Comparison of ENCODE assay signal across 8 mouse cellular contexts in genomic region chr13:75931073-75931472, GRCm38 (mm10). TPM values are rescaled to one million over a fixed set of nuclear protein-coding genes. Genes with fewer than 3 reads are reported as not detected.
DNase-seq lines count a peak whose midpoint lies in the region; ATAC-seq lines count a peak whose summit lies in the region.

No protein-coding gene starts in this region.

- no peak overlapping the region for H3K27ac ChIP-seq in embryonic facial prominence, embryonic 12.5 days
- peak overlapping the region in 1 of 2 experiments; percentile 45; a peak in 2 of 4 replicates for H3K27ac ChIP-seq in heart, embryonic 14.5 days (replicated peaks in 1 of 2; ENCODE audit: control insufficient read depth in 1 of 2, insufficient read depth in 1 of 2, low read depth in 2 of 2, low read length in 2 of 2)
- H3K27ac ChIP-seq in liver, embryonic 12.5 days, result no peak overlapping the region
- H3K27ac ChIP-seq in neural tube, embryonic 15.5 days (replicated peaks), result no peak overlapping the region

- no peak overlapping the region for H3K4me2 ChIP-seq in embryonic facial prominence, embryonic 12.5 days (replicated peaks)
- H3K4me2 ChIP-seq in heart, embryonic 14.5 days (ENCODE audit: low read length), result no peak overlapping the region
- no peak overlapping the region for H3K4me2 ChIP-seq in liver, embryonic 12.5 days
- H3K4me2 ChIP-seq in neural tube, embryonic 15.5 days, result no peak overlapping the region

- no peaks in the 10 kb centered on the region for H3K9me3 ChIP-seq in embryonic facial prominence, embryonic 12.5 days
- no peaks in the 10 kb centered on the region for H3K9me3 ChIP-seq in heart, embryonic 14.5 days (ENCODE audit: control insufficient read depth, low read length)
- H3K9me3 ChIP-seq in liver, embryonic 12.5 days (replicated peaks), result no peaks in the 10 kb centered on the region
- H3K9me3 ChIP-seq in neural tube, embryonic 15.5 days (replicated peaks), result no peaks in the 10 kb centered on the region

- WGBS in embryonic facial prominence, embryonic 12.5 days, result 20% methylated on average over 5 of the region's 5 CpGs
- WGBS in heart, embryonic 14.5 days, result 25% methylated on average over 5 of the region's 5 CpGs
- 24% methylated on average over 5 of the region's 5 CpGs for WGBS in liver, embryonic 12.5 days (ENCODE audit: insufficient replicate concordance)
- WGBS in neural tube, embryonic 15.5 days, result 14% methylated on average over 5 of the region's 5 CpGs

- peaks cover 8% of the 10 kb centered on the region; the same call in 1 of the 2 replicates for H3K4me1 ChIP-seq in embryonic facial prominence, embryonic 12.5 days
- peaks cover 3 to 9% of the 10 kb centered on the region in 2 experiments; a peak in 3 of 4 replicates for H3K4me1 ChIP-seq in heart, embryonic 14.5 days (ENCODE audit: control insufficient read depth in 2 of 2, insufficient read depth in 2 of 2, low read length in 2 of 2)
- peaks cover 6% of the 10 kb centered on the region for H3K4me1 ChIP-seq in liver, embryonic 12.5 days
- H3K4me1 ChIP-seq in neural tube, embryonic 15.5 days, result 0 out of 2 replicates have a peak, but pooled peaks cover 2% of the 10 kb centered on the region

- H3K4me3 ChIP-seq in embryonic facial prominence, embryonic 12.5 days, result no peak overlapping the region
- no peak overlapping the region for H3K4me3 ChIP-seq in heart, embryonic 14.5 days (ENCODE audit: control insufficient read depth in 1 of 2, insufficient read depth in 1 of 2, low read depth in 1 of 2, low read length in 2 of 2)
- H3K4me3 ChIP-seq in liver, embryonic 12.5 days, result no peak overlapping the region
- H3K4me3 ChIP-seq in neural tube, embryonic 15.5 days (replicated peaks), result no peak overlapping the region

- ATAC-seq in embryonic facial prominence, embryonic 12.5 days (ENCODE audit: insufficient number of reproducible peaks, insufficient read depth, low FRiP score, low TSS enrichment), result peak; percentile 77
- ATAC-seq in heart, embryonic 14.5 days (ENCODE audit: insufficient number of reproducible peaks, insufficient read depth, low FRiP score, low read depth), result peak; percentile 78; the same call in 1 of the 2 replicates
- ATAC-seq in liver, embryonic 12.5 days, result peak; percentile 46
- ATAC-seq in neural tube, embryonic 15.5 days (ENCODE audit: low FRiP score), result peak; percentile 31; the same call in 1 of the 2 replicates
- ATAC-seq in activated CD4-positive, CD25-positive, alpha-beta regulatory T cell, adult 4 months, result no peak

- peak; percentile 10 for DNase-seq in cerebellum, adult 9-11 months
- no peak for DNase-seq in cerebellum, adult 8-10 months
- DNase-seq in kidney, postnatal 10 days, result peak; percentile 83

- peaks cover 20% of the 10 kb centered on the region for H3K36me3 ChIP-seq in embryonic facial prominence, embryonic 12.5 days
- H3K36me3 ChIP-seq in heart, embryonic 14.5 days (ENCODE audit: control insufficient read depth, insufficient read depth, low read length), result peaks cover 29% of the 10 kb centered on the region
- peaks cover 5% of the 10 kb centered on the region; the same call in 1 of the 2 replicates for H3K36me3 ChIP-seq in liver, embryonic 12.5 days
- peaks cover 13% of the 10 kb centered on the region for H3K36me3 ChIP-seq in neural tube, embryonic 15.5 days

- H3K9ac ChIP-seq in embryonic facial prominence, embryonic 12.5 days, result no peak overlapping the region
- no peak overlapping the region for H3K9ac ChIP-seq in heart, embryonic 14.5 days (ENCODE audit: low read length)
- H3K9ac ChIP-seq in liver, embryonic 12.5 days, result no peak overlapping the region
- H3K9ac ChIP-seq in neural tube, embryonic 15.5 days (replicated peaks), result no peak overlapping the region

- H3K27me3 ChIP-seq in embryonic facial prominence, embryonic 12.5 days, result no peaks in the 10 kb centered on the region
- no peaks in the 10 kb centered on the region for H3K27me3 ChIP-seq in heart, embryonic 14.5 days (ENCODE audit: control insufficient read depth, insufficient read depth, low read length)
- H3K27me3 ChIP-seq in liver, embryonic 12.5 days (replicated peaks), result no peaks in the 10 kb centered on the region
- no peaks in the 10 kb centered on the region for H3K27me3 ChIP-seq in neural tube, embryonic 15.5 days (replicated peaks)

RNA-seq across cellular contexts. Expression of gene Rhobtb3, which starts 12.7 kb away (rescaled TPM):
- 66.1 and 71.3 TPM in 2 replicates for polyA plus RNA-seq in embryonic facial prominence, embryonic 12.5 days (2016; fragmentation: Nextera tagmentation; extraction: Ambion mirVana)
- polyA plus RNA-seq in heart, embryonic 14.5 days (2014; fragmentation: Nextera tagmentation; extraction: Ambion mirVana), result 34.5 and 35.0 TPM in 2 replicates
- 9.7 and 9.8 TPM in 2 replicates for polyA plus RNA-seq in liver, embryonic 12.5 days (2016; fragmentation: Nextera tagmentation; extraction: Ambion mirVana)
- polyA plus RNA-seq in neural tube, embryonic 15.5 days (2015; fragmentation: Nextera tagmentation; extraction: Ambion mirVana), result 17.6 and 18.3 TPM in 2 replicates
- polyA plus RNA-seq in activated CD4-positive, CD25-positive, alpha-beta regulatory T cell, adult 4 months (2017; shearing (Covaris generic)), result not detected

RNA-seq across cellular contexts. Expression of gene Spata9, which starts 35.9 kb away (rescaled TPM):
- 0.67 and 1.2 TPM in 2 replicates for polyA plus RNA-seq in embryonic facial prominence, embryonic 12.5 days (2016; fragmentation: Nextera tagmentation; extraction: Ambion mirVana)
- 0.46 TPM in 1 of 2 replicates, not detected in the other for polyA plus RNA-seq in heart, embryonic 14.5 days (2014; fragmentation: Nextera tagmentation; extraction: Ambion mirVana)
- polyA plus RNA-seq in liver, embryonic 12.5 days (2016; fragmentation: Nextera tagmentation; extraction: Ambion mirVana), result 0.77 and 1.3 TPM in 2 replicates
- 1.6 and 3.1 TPM in 2 replicates for polyA plus RNA-seq in neural tube, embryonic 15.5 days (2015; fragmentation: Nextera tagmentation; extraction: Ambion mirVana)
- under 1 TPM in 1 of 2 experiments, not detected in 1; 0.48 TPM for polyA plus RNA-seq in activated CD4-positive, CD25-positive, alpha-beta regulatory T cell, adult 4 months (2017; shearing (Covaris generic))

Comparison
In these comparisons a context has a peak if more than half of its experiments do, and no peak if none do; other contexts are left out.
1. RNA of gene Rhobtb3, which starts 12.7 kb away (polyA plus RNA-seq): 66.1 to 71.3 TPM in embryonic facial prominence, embryonic 12.5 days, 34.5 to 35.0 TPM in heart, embryonic 14.5 days, 17.6 to 18.3 TPM in neural tube, embryonic 15.5 days and 9.7 to 9.8 TPM in liver, embryonic 12.5 days; not detected in activated CD4-positive, CD25-positive, alpha-beta regulatory T cell, adult 4 months; every median in the first group is over 10 times any median in the second.